Mouse (Mus musculus) G1E (cell line): ENCODE measurements around the gene Glp2r.

ENCODE experiments used
- CTCF ChIP-seq: IDR thresholded peaks from 2 replicates; pipeline ENCODE4 v1.5.1; 2012; ENCODE audit warnings: low read depth, low read length, inconsistent platforms, mixed read lengths
- GATA2 ChIP-seq: IDR thresholded peaks from 2 replicates; pipeline ENCODE4 v1.6.1; 2012; ENCODE audit warnings: low read depth, low read length, inconsistent platforms, borderline replicate concordance
- POLR2AphosphoS5 ChIP-seq: IDR thresholded peaks from 2 replicates; pipeline ENCODE4 v1.6.1; 2012; ENCODE audit warnings: low read depth, low read length, inconsistent platforms; ENCODE audit not compliant: insufficient replicate concordance
- TAL1 ChIP-seq: conservative IDR thresholded peaks from 2 replicates; pipeline ENCODE4 v1.6.1; 2012; ENCODE audit warnings: low read depth, low read length, inconsistent platforms, mixed read lengths

GRCm38 (mm10) chr11:67652893-67653255 lies 118.1 kb downstream of the Glp2r start:
- no peak for TF ChIP-seq CTCF
- TF ChIP-seq TAL1 = no peak
- no peak for TF ChIP-seq POLR2AphosphoS5
- TF ChIP-seq GATA2 = no peak
